Mouse (Mus musculus): ENCODE measurements around the gene Slc16a7.

- TF ChIP-seq CTCF (IDR thresholded peaks at IDR 0.05; ENCODE audit: low read depth, low read length) = no peak
- TF ChIP-seq GATA1 (IDR thresholded peaks at IDR 0.05; ENCODE audit: borderline replicate concordance, low read length) = no peak
- no peak for TF ChIP-seq TAL1 (conservative IDR thresholded peaks at IDR 0.05; ENCODE audit: low read depth, low read length)
- no peak for TF ChIP-seq GATA2 (IDR thresholded peaks at IDR 0.05; ENCODE audit: borderline replicate concordance, low read depth, low read length)
- TF ChIP-seq POLR2AphosphoS5 (IDR thresholded peaks at IDR 0.05; ENCODE audit: insufficient replicate concordance, low read depth, low read length) = no peak
Measured at GRCm38 (mm10) chr10:125182545-125182944, 206.7 kb downstream of the Slc16a7 start.
